Mouse (Mus musculus) gonadal fat pad, adult 2 months (tissue): Measurements from ENCODE around the gene Epha10. TPM values are rescaled to one million over a fixed set of nuclear protein-coding genes. Genes with fewer than 3 reads are reported as not detected.

Experiments
- polyA plus RNA-seq: library from polyadenylated mRNA; depleted of rRNA; stranded (reverse); fragments of >200 nt; gene quantifications from 2 replicates; pipeline ENCODE4 v1.2.3, GENCODE M21; 2012; rRNA removed

Epha10 gene
- polyA plus RNA-seq, 1 experiment, result 0.04 TPM

Other genes starting within 250 kb of the Epha10 start
- gene Pou3f1, start 224.1 kb upstream of the Epha10 start, polyA plus RNA-seq, result 4.4 and 9.5 TPM in 2 replicates
- gene Utp11, start 187.3 kb upstream of the Epha10 start, polyA plus RNA-seq, result 5.8 and 7.3 TPM in 2 replicates
- 7.7 and 14.1 TPM in 2 replicates for gene Fhl3, start 180.2 kb upstream of the Epha10 start, polyA plus RNA-seq
- 14.4 and 16.2 TPM in 2 replicates for gene Sf3a3, start 166.1 kb upstream of the Epha10 start, polyA plus RNA-seq
- 31.5 and 37.5 TPM in 2 replicates for gene Inpp5b, start 139.0 kb upstream of the Epha10 start, polyA plus RNA-seq
- 6.1 and 6.2 TPM in 2 replicates for gene Mtf1, start 78.8 kb upstream of the Epha10 start, polyA plus RNA-seq
- gene Yrdc, start 30.2 kb upstream of the Epha10 start, polyA plus RNA-seq, result 33.8 and 49.5 TPM in 2 replicates
- gene 1110065P20Rik, start 29.7 kb upstream of the Epha10 start, polyA plus RNA-seq, result 76.3 and 77.6 TPM in 2 replicates
- 0.19 and 0.23 TPM in 2 replicates for gene Maneal, start 18.7 kb upstream of the Epha10 start, polyA plus RNA-seq
- gene 9930104L06Rik, start 56.1 kb downstream of the Epha10 start, polyA plus RNA-seq, result 13.3 and 14.8 TPM in 2 replicates
- 2.4 and 2.5 TPM in 2 replicates for gene Cdca8, start 58.4 kb downstream of the Epha10 start, polyA plus RNA-seq
- 18.3 and 27.2 TPM in 2 replicates for gene Rspo1, start 105.5 kb downstream of the Epha10 start, polyA plus RNA-seq
- gene Gnl2, start 135.7 kb downstream of the Epha10 start, polyA plus RNA-seq, result 23.1 and 24.1 TPM in 2 replicates
- gene Dnali1, start 184.8 kb downstream of the Epha10 start, polyA plus RNA-seq, result 2.0 and 4.0 TPM in 2 replicates
- 9.1 and 11.2 TPM in 2 replicates for gene Snip1, start 185.8 kb downstream of the Epha10 start, polyA plus RNA-seq
- 15.0 and 15.5 TPM in 2 replicates for gene Meaf6, start 204.2 kb downstream of the Epha10 start, polyA plus RNA-seq
- gene Zc3h12a, start 246.9 kb downstream of the Epha10 start, polyA plus RNA-seq, result 6.1 and 7.6 TPM in 2 replicates